Mouse (Mus musculus): ENCODE data around the gene Mbtps2.

The Mbtps2 gene

GRCm38 (mm10) chrX:157598186-157598996, at the start of gene Mbtps2:
Mbtps2 (minus strand) TSS chrX:157598715.
- peak; percentile 28 to 53 for DNase-seq (ENCODE audit: low spot score in 2 of 2)

- no peak for DNase-seq (ENCODE audit: low spot score in 2 of 2)
Measured at GRCm38 (mm10) chrX:157646399-157646798, 47.9 kb upstream of the Mbtps2 start.

DNA sequence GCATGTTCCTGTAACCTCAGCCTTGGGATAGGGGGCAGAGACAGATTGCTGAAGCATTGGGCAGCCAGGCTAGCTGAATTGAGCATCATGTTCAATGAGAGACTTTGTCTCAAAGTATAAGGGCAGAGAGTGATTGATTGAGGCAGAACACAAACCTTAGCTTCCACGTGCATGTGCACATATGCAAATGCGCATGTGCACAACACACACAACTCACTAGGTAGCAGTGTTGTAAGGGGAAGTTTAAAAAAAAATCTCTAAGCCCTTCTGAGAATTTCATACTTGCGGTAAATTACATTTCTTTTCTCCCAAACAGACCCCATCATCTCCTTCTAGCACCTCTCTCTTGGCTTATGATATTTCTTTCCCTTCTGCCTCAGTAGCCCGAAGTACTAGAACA, 46.2 kb upstream of the Mbtps2 start:
- no peak for DNase-seq (ENCODE audit: low spot score in 2 of 2)

DNA sequence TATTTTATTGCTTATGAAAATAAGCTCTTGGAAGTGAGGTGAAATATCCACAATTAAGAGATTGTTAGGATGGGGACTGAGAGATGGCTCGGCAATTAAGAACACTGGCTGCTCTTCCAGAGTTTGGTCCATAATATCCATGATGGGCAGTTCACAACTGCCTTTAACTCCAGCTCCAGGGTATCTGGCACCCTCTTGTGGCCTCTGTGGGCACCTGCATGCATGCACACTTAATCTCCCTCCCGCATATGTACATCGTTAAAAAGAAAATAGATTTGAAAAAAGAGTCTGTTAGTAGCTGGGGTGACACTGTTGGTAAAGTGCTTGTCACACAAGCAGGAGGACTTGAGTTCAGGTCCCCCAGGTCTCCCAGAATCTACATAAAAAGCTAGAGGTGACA, 45.8 kb upstream of the Mbtps2 start:
- peak; percentile 5 to 43 for DNase-seq (ENCODE audit: low spot score in 2 of 2)

DNA sequence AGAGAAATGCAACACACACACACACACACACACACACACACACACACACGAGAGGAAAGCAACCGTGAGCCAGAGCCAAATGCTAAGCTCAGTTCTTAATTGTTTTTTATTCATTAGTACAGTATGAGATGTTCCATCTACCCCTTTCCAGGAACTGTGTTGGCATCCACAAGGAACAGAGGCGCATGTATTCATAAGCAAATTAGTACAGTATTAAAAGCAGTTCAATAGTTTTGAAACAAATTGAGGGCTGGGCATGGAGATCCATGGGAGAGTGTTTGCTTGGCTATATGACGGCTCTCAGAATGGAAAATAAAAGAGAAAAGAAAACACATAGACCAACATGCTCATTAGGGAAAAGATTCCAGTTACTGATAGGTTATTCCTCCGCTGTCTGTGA, 44.3 kb upstream of the Mbtps2 start:
- DNase-seq (ENCODE audit: low spot score in 2 of 2): no peak

- no peak for DNase-seq (ENCODE audit: low spot score in 2 of 2)
Measured at GRCm38 (mm10) chrX:157637253-157637652, 38.7 kb upstream of the Mbtps2 start.

GRCm38 (mm10) chrX:157633676-157634414, 35.3 kb upstream of the Mbtps2 start:
- no peak for DNase-seq (ENCODE audit: low spot score in 2 of 2)

- DNase-seq (ENCODE audit: low spot score in 2 of 2): no peak
Measured at GRCm38 (mm10) chrX:157630341-157630740, 31.8 kb upstream of the Mbtps2 start.

DNA sequence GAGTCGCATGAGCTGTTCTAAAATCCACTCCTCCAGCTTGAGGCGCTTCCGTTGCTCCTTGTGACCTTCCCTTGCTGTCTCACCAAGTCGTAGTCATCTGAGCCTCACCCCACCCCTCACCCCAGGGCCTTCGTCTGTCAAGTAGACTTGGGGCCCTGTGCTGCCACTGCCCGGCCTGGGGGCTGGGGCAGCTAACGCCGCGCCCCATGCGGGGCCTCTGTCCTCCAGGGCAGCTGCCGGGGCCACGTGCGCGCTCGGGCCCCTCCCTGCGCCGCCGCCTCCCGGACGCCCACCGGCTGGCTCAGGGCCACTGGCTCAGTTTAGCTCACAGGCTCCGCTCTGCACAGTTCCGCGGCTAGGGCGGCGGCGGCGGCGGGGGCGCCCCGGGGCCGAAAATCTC, 14.4 kb upstream of the Mbtps2 start:
- DNase-seq (ENCODE audit: low spot score in 2 of 2): no peak

DNA sequence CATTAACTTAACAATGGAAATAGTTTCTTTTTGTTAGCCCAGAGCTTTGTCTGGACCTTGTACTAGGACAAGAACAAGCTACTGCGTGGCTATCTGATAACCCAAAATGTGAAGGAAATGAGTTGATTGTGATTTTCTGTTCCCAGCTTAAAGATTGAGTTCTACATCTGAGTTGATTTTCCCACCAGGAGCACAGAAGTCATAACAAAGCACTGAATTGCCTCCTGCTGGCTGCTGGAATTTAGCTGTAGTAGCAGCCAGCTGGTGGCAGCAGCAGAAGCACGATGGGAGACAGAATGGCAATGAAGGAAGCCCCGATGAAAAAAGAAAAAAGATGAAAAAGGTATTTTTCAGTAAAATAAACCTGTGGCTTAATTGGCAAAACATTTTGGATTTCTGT, 2.9 kb upstream of the Mbtps2 start:
- DNase-seq (ENCODE audit: low spot score in 2 of 2): no peak

- DNase-seq (ENCODE audit: low spot score in 2 of 2): no peak
Measured at GRCm38 (mm10) chrX:157597585-157598185, 830 bp downstream of the Mbtps2 start.

GRCm38 (mm10) chrX:157596802-157597201, 1.7 kb downstream of the Mbtps2 start:
- DNase-seq (ENCODE audit: low spot score in 2 of 2): no peak

- DNase-seq (ENCODE audit: low spot score in 2 of 2): no peak
Measured at GRCm38 (mm10) chrX:157595927-157596326, 2.6 kb downstream of the Mbtps2 start.

GRCm38 (mm10) chrX:157594606-157595005, 3.9 kb downstream of the Mbtps2 start:
- no peak for DNase-seq (ENCODE audit: low spot score in 2 of 2)

- no peak for DNase-seq (ENCODE audit: low spot score in 2 of 2)
Measured at GRCm38 (mm10) chrX:157587001-157587400, 11.5 kb downstream of the Mbtps2 start.

- no peak for DNase-seq (ENCODE audit: low spot score in 2 of 2)
Measured at GRCm38 (mm10) chrX:157586397-157586796, 12.1 kb downstream of the Mbtps2 start.

DNA sequence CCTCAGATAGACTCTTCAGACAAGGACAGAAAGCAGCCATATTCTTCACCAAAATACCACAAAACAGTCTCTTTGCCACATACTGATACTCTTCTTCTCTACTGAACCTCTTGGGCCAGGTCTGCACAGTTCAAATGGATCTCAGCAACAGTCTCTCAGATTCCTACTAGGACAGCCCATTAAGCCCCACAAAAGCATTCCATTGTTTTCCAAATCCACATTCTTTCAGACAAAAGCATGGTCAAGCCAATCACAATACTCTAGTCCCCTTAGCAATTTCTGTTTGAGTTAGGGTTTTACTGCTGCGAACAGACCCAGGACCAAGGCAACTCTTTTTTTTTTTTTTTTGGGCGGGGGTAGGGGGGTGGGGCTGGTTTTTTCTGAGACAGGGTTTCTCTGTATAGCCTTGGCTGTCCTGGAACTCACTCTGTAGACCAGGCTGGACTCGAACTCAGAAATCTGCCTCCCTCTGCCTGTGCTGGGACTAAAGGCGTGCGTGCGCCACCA, 19.4 kb downstream of the Mbtps2 start:
- no peak for DNase-seq (ENCODE audit: low spot score in 2 of 2)

DNA sequence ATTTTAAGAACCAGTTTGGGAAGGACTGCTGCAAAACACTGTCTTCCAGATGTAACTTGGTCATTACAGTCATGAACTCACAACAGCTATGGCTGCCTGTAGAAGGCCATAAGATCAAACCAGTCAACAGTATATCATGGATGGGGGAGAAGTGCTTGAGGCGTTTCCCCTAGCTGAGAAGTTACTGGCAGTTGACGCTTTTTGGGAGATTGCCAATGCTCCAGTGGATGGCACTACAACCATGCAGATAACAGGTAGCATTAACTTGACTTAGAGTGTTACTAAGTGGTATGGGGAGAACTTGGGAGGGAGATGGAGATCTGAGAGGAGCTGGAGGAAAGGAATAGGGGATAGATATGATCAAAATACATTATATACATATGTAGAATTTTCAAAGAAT, 23.8 kb downstream of the Mbtps2 start:
- DNase-seq (ENCODE audit: low spot score in 2 of 2): no peak

GRCm38 (mm10) chrX:157568840-157569239, 29.7 kb downstream of the Mbtps2 start, which contains the start of gene Yy2:
Yy2 (minus strand) TSS chrX:157568985.
- no peak for DNase-seq (ENCODE audit: low spot score in 2 of 2)

DNA sequence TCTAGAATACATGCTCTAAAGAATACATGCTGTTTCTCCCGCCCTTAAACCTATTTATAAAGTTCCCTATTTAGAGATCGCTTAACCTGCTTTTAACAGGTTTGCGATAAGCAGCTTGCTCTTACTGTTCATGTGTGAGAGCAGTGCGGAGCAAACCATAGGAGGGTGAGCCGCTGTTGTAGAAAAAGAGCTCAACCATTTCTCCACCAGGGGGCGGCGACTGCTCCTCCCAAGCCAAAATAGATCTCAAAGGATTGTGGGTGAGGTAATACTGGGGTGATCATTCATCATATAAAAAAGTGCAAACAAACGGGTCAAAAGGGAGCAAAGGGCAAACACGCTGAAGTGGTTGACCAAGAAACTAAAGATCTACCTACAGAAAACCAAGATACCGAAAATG, 34.7 kb downstream of the Mbtps2 start:
- peak in 1 of 2 experiments; percentile 31 for DNase-seq (ENCODE audit: low spot score in 2 of 2)

GRCm38 (mm10) chrX:157547082-157547481, 51.4 kb downstream of the Mbtps2 start:
- DNase-seq (ENCODE audit: low spot score in 2 of 2): no peak

DNA sequence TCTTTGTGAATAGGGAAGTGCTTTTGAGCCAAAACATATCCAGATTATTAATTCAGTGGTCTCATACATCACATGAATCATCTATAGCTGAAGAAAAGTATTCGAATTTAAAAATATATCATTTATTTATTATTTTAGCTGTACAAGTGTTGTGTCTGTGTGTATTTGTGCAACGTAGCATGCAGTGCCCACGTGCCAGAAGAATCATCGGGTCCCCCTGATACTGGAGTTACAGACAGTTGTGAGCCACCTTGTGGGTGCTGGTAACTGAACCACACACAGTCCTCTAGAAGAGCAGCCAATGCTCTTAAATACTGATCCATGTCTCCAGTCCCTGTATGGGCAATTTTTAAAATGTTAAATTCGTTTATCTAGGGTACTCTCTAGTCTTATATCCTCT, 92.1 kb downstream of the Mbtps2 start:
- no peak for DNase-seq (ENCODE audit: low spot score in 2 of 2)
